Mouse (Mus musculus) liver, embryonic 13.5 days (tissue): ENCODE results near the gene Fau. TPM values are rescaled to one million over a fixed set of nuclear protein-coding genes. Genes with fewer than 3 reads are reported as not detected.

ENCODE experiments used
- ATAC-seq: fragments of 200-750 bp; cut with Nextera tagmentation; 2 replicates; pipeline ENCODE4 v1.8.0; 2017; ENCODE audit warnings: low read depth, mild to moderate bottlenecking, moderate number of reproducible peaks, moderate library complexity
- DNase-seq: peaks from one replicate; pipeline ENCODE4 v3.0.0; 2022
- H3K27ac ChIP-seq: fragments of 300-500 bp; sonication (generic); 2 replicates; pipeline ENCODE4 v1.5.1; 2015; ENCODE audit warnings: moderate library complexity, mild to moderate bottlenecking, inconsistent platforms
- H3K27me3 ChIP-seq: fragments of 300-500 bp; sonication (generic); 2 replicates; pipeline ENCODE4 v1.6.1; 2015; ENCODE audit warnings: mild to moderate bottlenecking, inconsistent platforms
- H3K36me3 ChIP-seq: fragments of 300-500 bp; sonication (generic); 2 replicates; pipeline ENCODE4 v1.6.1; 2015; ENCODE audit warnings: mild to moderate bottlenecking, inconsistent platforms
- H3K4me1 ChIP-seq: fragments of 300-500 bp; sonication (generic); replicated peaks from 2 replicates; pipeline ENCODE4 v1.6.1; 2015; ENCODE audit warnings: inconsistent platforms
- H3K4me2 ChIP-seq: fragments of 300-500 bp; sonication (generic); 2 replicates; pipeline ENCODE4 v1.6.1; 2015; ENCODE audit warnings: inconsistent platforms, mild to moderate bottlenecking, moderate library complexity
- H3K4me3 ChIP-seq: fragments of 300-500 bp; sonication (generic); replicated peaks from 2 replicates; pipeline ENCODE4 v1.5.1; 2015; ENCODE audit warnings: mild to moderate bottlenecking, inconsistent platforms
- H3K9ac ChIP-seq: fragments of 300-500 bp; sonication (generic); 2 replicates; pipeline ENCODE4 v1.6.1; 2015; ENCODE audit warnings: mild to moderate bottlenecking, inconsistent platforms
- H3K9me3 ChIP-seq: fragments of 300-500 bp; sonication (generic); replicated peaks from 2 replicates; pipeline ENCODE4 v1.6.1; 2016; ENCODE audit warnings: inconsistent platforms
- WGBS: fragments of 180-500 bp; shearing (Covaris S2); methylation state at CpG from one replicate; pipeline ENCODE4 v1.1.7; 2015; ENCODE audit not compliant: insufficient replicate concordance; 5-methylcytosine and 5-hydroxymethylcytosine counted together
- polyA plus RNA-seq: library from polyadenylated mRNA; unstranded; fragments of >200 nt; fragmentation: Nextera tagmentation; extraction: Ambion mirVana; gene quantifications from 2 replicates; pipeline ENCODE4 v1.2.1, GENCODE M21; 2015

Fau gene
- polyA plus RNA-seq, 1 experiment from 2014 or later = 696 TPM

- Histone ChIP-seq H3K9ac (peak within 1 kb of the TSS; percentile 93), H3K27ac (peak within 1 kb of the TSS; percentile 96), H3K9me3 (no peaks in the 10 kb centered on the region), H3K36me3 (peaks cover 37% of the 10 kb centered on the region), H3K4me1 (peaks cover 38% of the 10 kb centered on the region), H3K4me3 (peak within 1 kb of the TSS; percentile 89), H3K27me3 (no peaks in the 10 kb centered on the region), H3K4me2 (peak within 1 kb of the TSS; percentile 97)
- peak; percentile 87 for ATAC-seq
- DNase-seq = peak; percentile 90
- under 1% methylated on average over 65 of the region's 65 CpGs for WGBS
Measured at GRCm38 (mm10) chr19:6046294-6047153, 11.1 kb upstream of the Fau start, which contains the start of gene Syvn1. Gene Syvn1, plus strand, starts transcription at chr19:6046576.

GRCm38 (mm10) chr19:6047154-6047898, 10.3 kb upstream of the Fau start:
- Histone ChIP-seq H3K27me3 (no peaks in the 10 kb centered on the region), H3K9me3 (no peaks in the 10 kb centered on the region), H3K27ac (peak overlapping the region; percentile 96), H3K4me3 (peak overlapping the region; percentile 89), H3K4me2 (peak overlapping the region; percentile 97), H3K36me3 (peaks cover 45% of the 10 kb centered on the region), H3K4me1 (peaks cover 38% of the 10 kb centered on the region), H3K9ac (peak overlapping the region; percentile 93)
- 1% methylated on average over 44 of the region's 44 CpGs for WGBS
- no peak for DNase-seq
- ATAC-seq = peak; percentile 22

DNA sequence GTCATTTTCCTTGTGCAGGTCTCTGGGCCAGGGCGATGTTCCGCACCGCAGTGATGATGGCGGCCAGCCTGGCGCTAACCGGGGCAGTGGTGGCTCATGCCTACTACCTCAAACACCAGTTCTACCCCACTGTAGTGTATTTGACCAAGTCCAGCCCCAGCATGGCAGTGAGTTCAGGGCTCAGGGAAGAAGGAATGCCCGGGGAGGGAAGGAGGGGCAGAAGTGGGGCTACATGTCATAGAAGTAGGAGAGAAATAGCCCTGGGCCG, 9.8 kb upstream of the Fau start:
- WGBS = 75% methylated on average over 8 of the region's 8 CpGs
- peak overlapping the region; percentile 96 for H3K27ac ChIP-seq
- peak overlapping the region; percentile 97 for H3K4me2 ChIP-seq
- peak overlapping the region; percentile 93 for H3K9ac ChIP-seq
- H3K9me3 ChIP-seq = no peaks in the 10 kb centered on the region
- peak overlapping the region; percentile 89 for H3K4me3 ChIP-seq
- peaks cover 51% of the 10 kb centered on the region for H3K36me3 ChIP-seq
- no peak for DNase-seq
- peaks cover 40% of the 10 kb centered on the region for H3K4me1 ChIP-seq
- no peaks in the 10 kb centered on the region for H3K27me3 ChIP-seq
- ATAC-seq = no peak

- H3K9ac ChIP-seq = peak overlapping the region; percentile 93
- DNase-seq (no peak), ATAC-seq (no peak)
- peak overlapping the region; percentile 89 for H3K4me3 ChIP-seq
- peak overlapping the region; percentile 96 for H3K27ac ChIP-seq
- peaks cover 61% of the 10 kb centered on the region for H3K36me3 ChIP-seq
- WGBS = 47% methylated on average over 11 of the region's 11 CpGs
- no peaks in the 10 kb centered on the region for H3K27me3 ChIP-seq
- peaks cover 50% of the 10 kb centered on the region for H3K4me1 ChIP-seq
- H3K4me2 ChIP-seq = peak overlapping the region; percentile 97
- H3K9me3 ChIP-seq = no peaks in the 10 kb centered on the region
Measured at GRCm38 (mm10) chr19:6048681-6049410, 8.8 kb upstream of the Fau start.

DNA sequence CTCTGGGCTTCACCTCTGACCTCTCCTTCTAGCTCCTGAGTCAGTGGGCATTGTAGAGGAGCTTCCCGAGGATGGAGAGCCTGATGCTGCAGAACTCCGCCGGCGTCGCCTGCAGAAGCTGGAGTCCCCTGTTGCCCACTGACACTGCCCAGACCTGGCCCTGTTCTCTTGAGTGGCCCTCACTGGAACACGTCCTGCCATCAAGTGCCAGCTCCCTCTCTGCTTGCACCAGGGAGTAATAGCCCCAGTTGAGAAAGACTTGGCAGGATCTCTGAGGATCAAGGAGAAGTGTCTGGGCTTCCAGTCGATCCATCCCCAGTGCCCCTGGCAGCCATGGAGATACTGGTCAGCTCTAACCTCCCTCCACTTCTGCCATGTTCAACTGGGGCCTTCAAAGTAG, 5.1 kb upstream of the Fau start:
- Histone ChIP-seq H3K4me3 (no peak overlapping the region), H3K9ac (peak overlapping the region; percentile 6; the same call in 1 of the 2 replicates), H3K9me3 (no peaks in the 10 kb centered on the region), H3K36me3 (peaks cover 85% of the 10 kb centered on the region), H3K27ac (peak overlapping the region; percentile 39; the same call in 1 of the 2 replicates), H3K27me3 (no peaks in the 10 kb centered on the region), H3K4me2 (no peak overlapping the region), H3K4me1 (peaks cover 57% of the 10 kb centered on the region)
- 87% methylated on average over 7 of the region's 7 CpGs for WGBS
- ATAC-seq = no peak
- no peak for DNase-seq

- no peak for ATAC-seq
- WGBS = 78% methylated on average over 5 of the region's 5 CpGs
- Histone ChIP-seq H3K9ac (no peak overlapping the region), H3K4me1 (peaks cover 48% of the 10 kb centered on the region), H3K27me3 (no peaks in the 10 kb centered on the region), H3K4me2 (no peak overlapping the region), H3K4me3 (no peak overlapping the region), H3K36me3 (peaks cover 79% of the 10 kb centered on the region), H3K27ac (0 out of 2 replicates have a peak overlapping the region, but pooled peaks have one; percentile 6), H3K9me3 (no peaks in the 10 kb centered on the region)
- DNase-seq = no peak
Measured at GRCm38 (mm10) chr19:6054296-6054695, 3.3 kb upstream of the Fau start.

DNA sequence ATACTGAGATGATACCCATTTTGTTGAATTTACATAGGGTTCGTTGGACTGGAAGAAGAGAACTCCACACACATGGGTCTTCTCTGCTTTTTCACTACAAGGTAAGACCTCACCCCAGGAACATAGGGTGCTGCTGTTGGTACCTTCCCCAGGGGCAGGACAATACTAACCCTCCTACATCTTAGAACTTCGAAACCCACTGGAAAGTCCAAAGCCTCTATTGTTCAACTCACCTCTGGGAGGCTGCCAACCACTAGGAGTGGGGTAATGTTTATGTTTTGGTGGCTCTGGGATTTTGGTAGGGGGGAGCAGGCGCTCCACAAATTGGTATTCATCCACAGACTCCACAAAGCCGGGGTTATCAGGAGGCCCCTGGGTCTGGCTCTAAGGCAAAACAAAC, 948 bp upstream of the Fau start:
- peak overlapping the region; percentile 81 for H3K9ac ChIP-seq
- H3K4me3 ChIP-seq = peak overlapping the region; percentile 89
- H3K27ac ChIP-seq = peak overlapping the region; percentile 72
- DNase-seq (no peak), ATAC-seq (no peak)
- no peaks in the 10 kb centered on the region for H3K9me3 ChIP-seq
- H3K4me1 ChIP-seq = peaks cover 60% of the 10 kb centered on the region
- no peaks in the 10 kb centered on the region for H3K27me3 ChIP-seq
- peaks cover 65% of the 10 kb centered on the region for H3K36me3 ChIP-seq
- H3K4me2 ChIP-seq = peak overlapping the region; percentile 95
- 39% methylated on average over 4 of the region's 4 CpGs for WGBS

DNA sequence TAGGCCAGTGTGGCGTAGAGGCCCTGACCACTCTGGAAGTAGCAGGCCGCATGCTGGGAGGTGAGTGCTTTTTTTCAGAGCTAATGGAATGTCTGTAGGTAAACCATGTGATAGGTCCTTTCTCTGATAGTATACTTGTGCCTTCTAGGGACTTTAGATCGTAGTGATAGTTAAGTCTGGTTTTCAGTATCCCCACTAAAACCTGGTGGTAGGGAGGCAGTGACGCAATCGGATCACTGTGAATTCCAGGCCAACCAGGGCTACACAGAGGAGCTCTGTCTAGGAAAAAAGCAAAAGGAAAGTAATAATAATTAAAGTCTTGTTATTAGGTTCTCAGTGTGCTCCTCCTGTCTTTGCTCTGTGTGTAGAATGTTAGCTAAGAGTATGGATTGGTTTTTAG, 869 bp downstream of the Fau start:
- peaks cover 47% of the 10 kb centered on the region for H3K36me3 ChIP-seq
- WGBS = 13% methylated on average over 5 of the region's 5 CpGs
- ATAC-seq (no peak), DNase-seq (no peak)
- H3K4me3 ChIP-seq = peak overlapping the region; percentile 89
- H3K9me3 ChIP-seq = no peaks in the 10 kb centered on the region
- peak overlapping the region; percentile 85 for H3K4me2 ChIP-seq
- peak overlapping the region; percentile 85 for H3K27ac ChIP-seq
- peaks cover 70% of the 10 kb centered on the region for H3K4me1 ChIP-seq
- peak overlapping the region; percentile 95 for H3K9ac ChIP-seq
- H3K27me3 ChIP-seq = no peaks in the 10 kb centered on the region

- Histone ChIP-seq H3K4me2 (peak overlapping the region; percentile 85), H3K4me3 (peak overlapping the region; percentile 89), H3K4me1 (peaks cover 70% of the 10 kb centered on the region), H3K9me3 (no peaks in the 10 kb centered on the region), H3K27me3 (no peaks in the 10 kb centered on the region), H3K36me3 (peaks cover 43% of the 10 kb centered on the region), H3K27ac (peak overlapping the region; percentile 85), H3K9ac (peak overlapping the region; percentile 95)
- ATAC-seq (no peak), DNase-seq (no peak)
- 59% methylated on average over 5 of the region's 5 CpGs for WGBS
Measured at GRCm38 (mm10) chr19:6058966-6059365, 1.3 kb downstream of the Fau start.

- Histone ChIP-seq H3K4me1 (peaks cover 60% of the 10 kb centered on the region), H3K27me3 (no peaks in the 10 kb centered on the region), H3K4me2 (peak within 1 kb of the TSS; percentile 100), H3K27ac (peak within 1 kb of the TSS; percentile 96), H3K9ac (peak within 1 kb of the TSS; percentile 93), H3K4me3 (peak within 1 kb of the TSS; percentile 81), H3K9me3 (no peaks in the 10 kb centered on the region), H3K36me3 (peaks cover 22% of the 10 kb centered on the region)
- under 1% methylated on average over 58 of the region's 58 CpGs for WGBS
- ATAC-seq (peak; percentile 74), DNase-seq (peak; percentile 87)
Measured at GRCm38 (mm10) chr19:6061021-6061533, 3.4 kb downstream of the Fau start, which contains the start of gene Znhit2. Gene Znhit2, plus strand, starts transcription at chr19:6061192.
